Mouse (Mus musculus) liver, embryonic 15.5 days (tissue): ENCODE data around the gene Sec22c. TPM values are rescaled to one million over a fixed set of nuclear protein-coding genes. Genes with fewer than 3 reads are reported as not detected.
A peak's percentile ranks its signal among the peaks of the same experiment; 100 is the strongest.

Experiments
- ATAC-seq: fragments of 200-750 bp; cut with Nextera tagmentation; 2 replicates; pipeline ENCODE4 v1.8.0; 2017; ENCODE audit warnings: moderate number of reproducible peaks, mild to moderate bottlenecking, moderate library complexity; ENCODE audit not compliant: insufficient read depth
- H3K27ac ChIP-seq: fragments of 300-500 bp; sonication (generic); replicated peaks from 2 replicates; pipeline ENCODE4 v1.5.1; 2015; ENCODE audit warnings: mild to moderate bottlenecking, inconsistent platforms
- H3K27me3 ChIP-seq: fragments of 300-500 bp; sonication (generic); 2 replicates; pipeline ENCODE4 v1.6.1; 2015; ENCODE audit warnings: mild to moderate bottlenecking, inconsistent platforms
- H3K36me3 ChIP-seq: fragments of 300-500 bp; sonication (generic); replicated peaks from 2 replicates; pipeline ENCODE4 v1.6.1; 2015; ENCODE audit warnings: moderate library complexity, mild to moderate bottlenecking, inconsistent platforms
- H3K4me1 ChIP-seq: fragments of 300-500 bp; sonication (generic); replicated peaks from 2 replicates; pipeline ENCODE4 v1.6.1; 2015; ENCODE audit warnings: inconsistent platforms
- H3K4me2 ChIP-seq: fragments of 300-500 bp; sonication (generic); 2 replicates; pipeline ENCODE4 v1.6.1; 2015; ENCODE audit warnings: moderate library complexity, mild to moderate bottlenecking, inconsistent platforms
- H3K4me3 ChIP-seq: fragments of 300-500 bp; sonication (generic); replicated peaks from 2 replicates; pipeline ENCODE4 v1.5.1; 2015; ENCODE audit warnings: mild to moderate bottlenecking, inconsistent platforms
- H3K9ac ChIP-seq: fragments of 300-500 bp; sonication (generic); 2 replicates; pipeline ENCODE4 v1.6.1; 2015; ENCODE audit warnings: moderate library complexity, mild to moderate bottlenecking, inconsistent platforms
- H3K9me3 ChIP-seq: fragments of 300-500 bp; sonication (generic); replicated peaks from 2 replicates; pipeline ENCODE4 v1.6.1; 2016; ENCODE audit warnings: inconsistent platforms
- WGBS: fragments of 180-500 bp; shearing (Covaris S2); methylation state at CpG from one replicate; pipeline ENCODE4 v1.1.7; 2015; ENCODE audit warnings: mixed read lengths; ENCODE audit not compliant: insufficient replicate concordance; 5-methylcytosine and 5-hydroxymethylcytosine counted together
- polyA plus RNA-seq: library from polyadenylated mRNA; unstranded; fragments of >200 nt; fragmentation: Nextera tagmentation; extraction: Ambion mirVana; gene quantifications from 2 replicates; pipeline ENCODE4 v1.2.1, GENCODE M21; 2015

Sec22c gene
- polyA plus RNA-seq, 1 experiment from 2014 or later = 3.6 TPM

DNA sequence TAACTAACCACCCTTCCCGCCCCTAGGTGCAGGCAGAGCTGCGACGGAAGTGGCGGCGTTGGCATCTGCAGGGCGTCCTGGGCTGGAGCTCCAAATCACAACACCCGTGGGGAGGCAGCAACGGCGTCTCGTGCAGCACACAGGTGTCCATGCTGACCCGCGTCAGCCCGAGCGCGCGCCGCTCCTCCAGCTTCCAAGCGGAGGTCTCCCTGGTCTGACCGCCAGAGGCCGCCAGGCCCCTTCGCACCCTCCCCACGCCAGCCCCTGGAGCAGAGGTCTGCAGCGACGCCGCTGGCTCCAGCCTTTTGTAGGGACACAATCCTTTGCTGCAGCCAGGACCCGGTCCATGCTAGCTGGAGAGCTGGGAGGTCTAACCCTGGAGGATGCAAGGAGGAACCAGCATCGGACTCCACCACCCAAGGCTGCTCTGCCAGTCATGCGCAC lies 35.9 kb downstream of the Sec22c start:
- Histone ChIP-seq H3K4me3 (peak overlapping the region; percentile 17; the same call in 1 of the 2 replicates), H3K4me1 (peaks cover 33% of the 10 kb centered on the region), H3K9ac (no peak overlapping the region), H3K27me3 (peaks cover 60% of the 10 kb centered on the region), H3K36me3 (no peaks in the 10 kb centered on the region), H3K9me3 (no peaks in the 10 kb centered on the region), H3K27ac (no peak overlapping the region), H3K4me2 (peak overlapping the region; percentile 45)
- ATAC-seq = no peak
- under 1% methylated on average over 28 of the region's 28 CpGs for WGBS

DNA sequence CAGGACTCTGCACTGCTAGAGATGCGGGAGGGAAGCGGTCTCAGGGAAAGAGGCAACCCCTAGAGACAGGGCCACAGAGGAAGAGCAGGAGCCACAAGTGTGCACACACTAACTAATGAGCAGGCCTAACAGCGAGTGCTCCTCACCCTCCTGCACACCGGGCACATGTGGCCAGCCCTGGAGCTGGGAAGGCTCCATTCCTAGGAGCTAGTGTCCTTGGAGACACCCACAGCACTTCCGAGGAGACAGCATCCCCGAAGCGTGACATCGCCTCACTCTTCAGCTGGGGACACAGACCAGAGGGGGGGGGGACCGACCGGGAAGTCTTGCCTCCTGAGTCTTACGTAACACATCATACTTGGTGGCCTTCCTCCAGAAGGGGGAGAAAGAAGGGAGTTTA lies 37.5 kb downstream of the Sec22c start:
- H3K27me3 ChIP-seq = peaks cover 60% of the 10 kb centered on the region
- H3K9ac ChIP-seq = no peak overlapping the region
- H3K27ac ChIP-seq = no peak overlapping the region

DNA sequence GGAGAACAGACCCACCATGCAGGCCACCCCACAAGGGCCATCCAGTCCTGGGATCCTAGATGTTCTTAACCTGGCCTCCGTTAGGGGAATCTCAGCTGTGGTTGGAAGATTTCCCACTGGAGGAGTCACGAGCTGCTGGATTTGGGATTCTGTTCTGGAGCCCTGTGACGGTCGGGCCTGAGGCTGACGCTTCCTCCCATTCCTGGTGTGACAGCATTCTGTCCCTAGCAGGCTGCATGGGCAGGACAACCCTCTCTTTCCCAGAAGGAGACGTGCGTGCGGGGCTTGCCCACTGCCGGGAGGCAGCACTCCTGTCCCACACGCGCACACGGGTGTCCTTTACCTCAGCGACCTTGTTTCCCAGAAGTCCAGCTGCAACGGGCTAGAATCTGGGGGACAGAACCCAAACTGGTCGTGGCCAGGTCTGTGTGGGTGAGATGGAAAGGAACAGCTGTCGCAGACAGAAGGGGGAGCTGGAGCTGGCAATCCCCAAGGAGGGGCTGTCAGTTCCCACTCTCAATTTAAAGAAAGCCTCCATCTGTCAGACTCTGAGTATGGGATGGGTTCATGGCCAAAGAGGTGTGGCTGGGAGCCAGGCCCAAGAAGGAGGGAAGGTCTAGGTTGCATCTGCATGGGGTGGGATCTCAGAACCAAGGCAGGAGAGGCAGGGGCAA lies 38.2 kb downstream of the Sec22c start:
- Histone ChIP-seq H3K36me3 (no peaks in the 10 kb centered on the region), H3K4me3 (no peak overlapping the region), H3K4me2 (no peak overlapping the region), H3K9me3 (no peaks in the 10 kb centered on the region), H3K27me3 (peaks cover 60% of the 10 kb centered on the region), H3K9ac (no peak overlapping the region), H3K4me1 (peaks cover 27% of the 10 kb centered on the region), H3K27ac (no peak overlapping the region)
- WGBS = 72% methylated on average over 16 of the region's 16 CpGs
- ATAC-seq = no peak

More for the DNA sequence above, 37.5 kb downstream of the Sec22c start:
- WGBS = 66% methylated on average over 11 of the region's 11 CpGs
- H3K9me3 ChIP-seq = no peaks in the 10 kb centered on the region
- H3K4me2 ChIP-seq = no peak overlapping the region
- no peaks in the 10 kb centered on the region for H3K36me3 ChIP-seq
- H3K4me1 ChIP-seq = peaks cover 33% of the 10 kb centered on the region
- ATAC-seq = no peak
- no peak overlapping the region for H3K4me3 ChIP-seq

DNA sequence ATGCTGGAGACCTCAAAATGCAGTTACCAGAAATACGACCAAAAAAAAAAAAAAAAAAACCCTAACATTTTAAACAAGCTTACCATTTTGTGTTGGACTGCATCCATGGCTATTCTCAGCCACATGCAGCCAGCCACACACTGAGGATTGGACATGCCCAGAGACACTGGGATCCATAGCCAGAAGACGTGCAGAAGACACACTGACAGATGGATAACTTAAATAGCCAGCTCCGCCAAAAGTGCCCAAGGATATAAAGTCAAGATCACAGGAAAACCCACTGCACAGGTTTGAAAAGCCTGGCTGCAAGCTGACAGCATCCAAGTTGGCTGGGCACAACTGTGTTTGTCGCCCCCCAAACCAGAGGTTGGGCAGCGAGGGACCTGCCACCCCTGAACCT lies 41.2 kb downstream of the Sec22c start:
- WGBS = 57% methylated on average over 5 of the region's 5 CpGs
- Histone ChIP-seq H3K4me3 (no peak overlapping the region), H3K9ac (no peak overlapping the region), H3K27ac (no peak overlapping the region), H3K36me3 (no peaks in the 10 kb centered on the region), H3K9me3 (no peaks in the 10 kb centered on the region), H3K27me3 (peaks cover 42% of the 10 kb centered on the region), H3K4me2 (no peak overlapping the region), H3K4me1 (0 out of 2 replicates have a peak, but pooled peaks cover 3% of the 10 kb centered on the region)
- ATAC-seq = no peak

DNA sequence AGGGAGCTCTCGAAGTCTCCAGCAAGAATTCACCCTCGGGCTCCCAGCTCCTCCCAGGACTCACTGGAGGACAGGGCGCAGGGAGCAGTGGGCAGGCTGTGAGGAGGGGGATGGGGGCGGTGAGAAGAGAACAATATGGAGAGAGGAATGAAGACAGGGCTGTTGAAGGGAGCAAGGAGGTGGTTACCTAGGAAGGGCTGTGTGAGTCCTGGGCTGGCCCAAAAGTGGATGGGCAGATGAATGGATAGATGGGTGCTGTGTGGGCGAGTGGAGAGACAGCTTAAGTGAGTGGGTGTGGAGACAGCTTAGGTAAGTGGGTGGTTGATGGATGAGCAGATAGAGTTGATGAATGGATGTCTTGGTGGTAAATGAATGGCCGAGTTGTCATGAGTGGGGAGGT lies 41.8 kb downstream of the Sec22c start:
- H3K27me3 ChIP-seq = peaks cover 42% of the 10 kb centered on the region
- 54% methylated on average over 6 of the region's 6 CpGs for WGBS
- no peaks in the 10 kb centered on the region for H3K4me1 ChIP-seq
- no peaks in the 10 kb centered on the region for H3K36me3 ChIP-seq
- no peak overlapping the region for H3K27ac ChIP-seq
- H3K4me3 ChIP-seq = no peak overlapping the region
- no peaks in the 10 kb centered on the region for H3K9me3 ChIP-seq
- H3K9ac ChIP-seq = no peak overlapping the region
- no peak overlapping the region for H3K4me2 ChIP-seq
- no peak for ATAC-seq

DNA sequence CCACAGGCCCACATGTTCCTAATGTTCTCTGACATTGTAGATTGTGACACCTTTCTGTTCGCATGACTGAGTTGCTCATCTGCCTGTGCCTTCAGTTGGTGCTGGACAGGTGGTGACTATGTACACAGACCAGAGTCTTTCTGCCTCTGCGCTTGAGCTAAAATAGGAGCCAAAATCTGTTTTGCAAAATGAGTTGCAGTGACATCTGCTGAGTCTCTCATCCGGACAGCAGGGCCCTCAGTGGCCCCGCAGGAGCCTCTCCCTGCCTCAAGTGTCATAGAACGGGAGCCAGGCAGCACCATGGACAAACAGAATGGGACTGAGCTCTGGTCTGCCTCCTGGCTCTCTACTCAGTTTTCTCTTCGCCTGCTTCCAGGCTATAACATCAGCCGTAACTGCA lies 45.5 kb downstream of the Sec22c start:
- Histone ChIP-seq H3K27me3 (peaks cover 16% of the 10 kb centered on the region), H3K27ac (no peak overlapping the region), H3K9me3 (no peaks in the 10 kb centered on the region), H3K9ac (no peak overlapping the region), H3K4me1 (no peaks in the 10 kb centered on the region), H3K4me3 (no peak overlapping the region), H3K36me3 (no peaks in the 10 kb centered on the region), H3K4me2 (no peak overlapping the region)
- 63% methylated on average over 7 of the region's 7 CpGs for WGBS
- ATAC-seq = no peak

DNA sequence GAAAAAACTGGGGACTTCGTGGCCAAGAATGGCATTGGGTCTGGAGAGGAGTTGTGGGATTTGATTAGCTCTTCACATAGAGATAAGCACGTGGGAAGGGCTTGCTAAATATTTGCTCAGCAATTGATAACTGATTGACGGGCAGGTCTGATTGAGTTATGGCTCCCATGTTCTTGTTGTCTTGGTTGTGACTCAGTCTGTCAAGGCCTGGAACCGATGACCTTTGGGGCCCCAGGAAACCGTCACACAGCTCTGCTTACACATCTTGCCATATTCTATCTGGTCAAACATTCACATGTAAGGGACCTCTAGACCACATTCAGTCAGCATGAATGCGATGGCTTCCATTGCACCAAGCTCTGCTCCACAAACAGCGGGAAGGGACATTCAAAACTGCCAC lies 47.0 kb downstream of the Sec22c start:
- Histone ChIP-seq H3K9me3 (no peaks in the 10 kb centered on the region), H3K27me3 (peaks cover 16% of the 10 kb centered on the region), H3K4me1 (no peaks in the 10 kb centered on the region), H3K27ac (no peak overlapping the region), H3K9ac (no peak overlapping the region), H3K4me3 (no peak overlapping the region), H3K4me2 (no peak overlapping the region), H3K36me3 (no peaks in the 10 kb centered on the region)
- ATAC-seq = no peak
- 48% methylated on average over 7 of the region's 7 CpGs for WGBS

DNA sequence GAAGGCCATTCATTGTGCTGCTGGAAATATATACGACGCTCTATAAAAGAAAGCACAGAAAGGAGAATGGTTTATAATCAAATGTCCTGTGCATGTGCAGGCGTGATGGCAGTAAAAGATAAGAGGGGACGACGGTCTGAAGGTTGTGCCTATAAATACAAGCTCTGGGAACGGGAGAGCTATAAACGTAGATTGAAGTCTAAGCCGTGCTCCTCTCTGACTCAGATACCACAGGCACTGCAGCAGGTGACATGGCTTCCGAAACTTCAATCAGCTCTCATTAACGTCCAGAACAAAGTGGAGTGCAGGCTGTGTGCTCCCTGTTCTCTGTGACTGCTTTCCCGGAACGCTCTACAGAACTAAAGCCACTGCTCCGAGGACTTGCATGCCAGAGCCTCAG lies 48.1 kb downstream of the Sec22c start:
- H3K27ac ChIP-seq = no peak overlapping the region
- ATAC-seq = no peak
- WGBS = 47% methylated on average over 13 of the region's 13 CpGs

DNA sequence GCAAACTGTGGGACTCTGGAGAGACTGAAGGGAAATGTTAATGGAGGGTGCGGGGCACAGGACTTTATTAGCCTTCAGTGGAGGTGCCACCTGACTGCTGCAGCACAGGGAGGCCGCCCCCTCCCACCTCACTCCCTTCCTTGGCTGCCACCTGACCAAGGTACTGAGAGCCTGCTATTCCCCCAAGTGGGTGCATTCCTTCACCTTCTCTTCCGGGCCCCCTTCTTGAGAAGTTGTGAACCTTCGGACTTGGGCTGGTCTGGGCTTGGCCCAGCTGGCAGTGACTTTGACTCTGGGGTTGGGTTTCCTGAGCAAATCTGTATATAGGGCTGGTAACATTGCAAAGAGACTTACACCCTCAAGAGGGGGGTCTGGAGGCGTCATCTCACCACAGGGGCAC lies 49.0 kb downstream of the Sec22c start:
- WGBS = 73% methylated on average over 5 of the region's 5 CpGs
- Histone ChIP-seq H3K9me3 (no peaks in the 10 kb centered on the region), H3K4me3 (no peak overlapping the region), H3K27ac (no peak overlapping the region), H3K27me3 (peaks cover 16% of the 10 kb centered on the region), H3K9ac (no peak overlapping the region), H3K36me3 (no peaks in the 10 kb centered on the region), H3K4me2 (no peak overlapping the region), H3K4me1 (no peaks in the 10 kb centered on the region)
- no peak for ATAC-seq

More for the DNA sequence above, 48.1 kb downstream of the Sec22c start:
- H3K4me3 ChIP-seq = no peak overlapping the region
- no peaks in the 10 kb centered on the region for H3K9me3 ChIP-seq
- H3K4me2 ChIP-seq = no peak overlapping the region
- H3K36me3 ChIP-seq = no peaks in the 10 kb centered on the region
- peaks cover 16% of the 10 kb centered on the region for H3K27me3 ChIP-seq
- no peak overlapping the region for H3K9ac ChIP-seq
- no peaks in the 10 kb centered on the region for H3K4me1 ChIP-seq

DNA sequence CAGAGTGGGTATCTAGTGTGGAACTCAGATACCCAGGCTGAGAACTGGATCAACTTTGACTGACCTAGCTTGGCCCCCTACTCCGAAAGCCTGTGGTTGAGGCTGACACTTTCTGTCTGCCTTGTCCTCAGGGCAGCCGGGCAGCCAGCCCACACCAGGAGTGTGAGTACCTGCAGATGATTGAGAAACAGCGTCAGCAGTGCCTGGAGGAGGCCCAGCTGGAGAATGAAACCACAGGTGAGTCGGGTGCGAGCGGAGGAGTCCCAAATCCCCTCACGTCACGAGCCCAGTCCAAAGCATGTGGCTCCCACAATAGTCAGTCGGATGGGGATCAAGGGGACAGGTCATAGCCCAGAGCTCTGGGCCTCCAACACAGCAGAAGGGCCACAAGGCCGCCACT lies 51.6 kb downstream of the Sec22c start:
- H3K27me3 ChIP-seq = peaks cover 8% of the 10 kb centered on the region; the same call in 1 of the 2 replicates
- H3K27ac ChIP-seq = no peak overlapping the region
- no peaks in the 10 kb centered on the region for H3K4me1 ChIP-seq
- H3K9me3 ChIP-seq = no peaks in the 10 kb centered on the region
- H3K36me3 ChIP-seq = no peaks in the 10 kb centered on the region
- no peak overlapping the region for H3K9ac ChIP-seq
- no peak overlapping the region for H3K4me3 ChIP-seq
- H3K4me2 ChIP-seq = no peak overlapping the region
- ATAC-seq = no peak
- WGBS = 58% methylated on average over 10 of the region's 10 CpGs

DNA sequence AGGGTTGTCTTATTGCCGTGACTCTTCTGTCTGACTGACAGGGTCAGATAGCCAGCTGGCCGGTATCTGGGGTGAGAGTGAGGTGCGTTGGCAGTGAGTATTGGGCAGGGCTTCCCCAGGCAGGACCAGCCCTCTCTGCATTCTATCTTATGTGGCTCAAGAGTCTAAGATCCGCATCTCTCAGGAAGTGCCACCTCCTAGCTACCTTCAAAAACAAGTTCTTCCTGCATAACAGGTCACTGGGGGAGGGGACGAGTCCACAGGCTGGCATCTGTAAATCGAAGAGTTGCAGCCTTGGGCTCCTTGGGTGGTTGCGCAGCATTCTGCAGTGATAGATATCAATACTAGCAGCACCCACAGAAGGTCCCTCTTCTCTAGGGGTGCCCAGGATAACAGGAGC lies 58.3 kb downstream of the Sec22c start:
- WGBS = 44% methylated on average over 7 of the region's 7 CpGs
- no peak overlapping the region for H3K4me2 ChIP-seq
- no peaks in the 10 kb centered on the region for H3K9me3 ChIP-seq
- ATAC-seq = no peak
- no peak overlapping the region for H3K9ac ChIP-seq
- peaks cover 42% of the 10 kb centered on the region for H3K27me3 ChIP-seq
- H3K36me3 ChIP-seq = no peaks in the 10 kb centered on the region
- H3K4me1 ChIP-seq = peaks cover 7% of the 10 kb centered on the region
- no peak overlapping the region for H3K27ac ChIP-seq
- H3K4me3 ChIP-seq = no peak overlapping the region

DNA sequence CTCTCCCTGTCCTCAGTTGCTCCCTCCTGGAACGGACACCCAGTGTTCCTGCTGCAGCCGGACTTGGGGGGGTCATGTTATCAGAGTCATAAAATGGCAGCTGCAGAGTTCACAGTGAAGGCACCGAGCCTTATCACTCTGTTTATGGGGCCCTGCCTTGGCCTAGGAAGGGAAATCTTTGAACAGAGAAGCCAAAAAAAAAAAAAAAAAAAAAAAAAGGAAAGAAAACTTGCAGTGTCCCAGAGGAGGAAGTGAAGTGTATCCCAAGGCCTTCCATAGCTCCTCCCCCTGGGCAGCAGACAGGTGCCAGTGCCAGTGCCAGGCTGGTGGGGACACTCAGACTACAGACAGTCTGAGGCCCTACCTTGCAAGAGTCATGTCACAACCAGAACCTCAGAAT lies 60.4 kb downstream of the Sec22c start:
- Histone ChIP-seq H3K4me3 (no peak overlapping the region), H3K4me1 (peaks cover 13% of the 10 kb centered on the region), H3K9me3 (no peaks in the 10 kb centered on the region), H3K4me2 (no peak overlapping the region), H3K36me3 (no peaks in the 10 kb centered on the region), H3K27ac (no peak overlapping the region), H3K9ac (no peak overlapping the region), H3K27me3 (peaks cover 63% of the 10 kb centered on the region)
- ATAC-seq = no peak
- WGBS = 27% methylated on average over 3 of the region's 3 CpGs
